28 mouse cellular contexts compared by ENCODE assay signal in genomic region chr8:85371736-85372464, GRCm38 (mm10). TPM values are rescaled to one million over a fixed set of nuclear protein-coding genes. Genes with fewer than 3 reads are reported as not detected.
A peak's percentile ranks its signal among the peaks of the same experiment; 100 is the strongest.
DNase-seq lines count a peak whose midpoint lies in the region; TF ChIP-seq lines count a peak whose summit lies in the region.
"Had no signal": no experiment of that assay in that cellular context is flagged by ENCODE, and none has a peak within 500 bp of the region (broad histone marks: within the 10 kb centered on the region; RNA-seq: fewer than 3 reads in every experiment).

No protein-coding gene starts in this region.

- H3K27me3 ChIP-seq in cerebellum, adult 2 months (ENCODE audit: control insufficient read depth, insufficient read depth, low read length): no peaks in the 10 kb centered on the region
- H3K27me3 ChIP-seq: embryonic facial prominence, embryonic 13.5 days; forebrain, embryonic 15.5 days; heart, embryonic 12.5 days; hindbrain, embryonic 13.5 days; limb, embryonic 12.5 days; neural tube, embryonic 15.5 days had no signal

- H3K4me1 ChIP-seq in cerebellum, adult 2 months (ENCODE audit: control insufficient read depth, insufficient read depth, low read length): no peaks in the 10 kb centered on the region
- H3K4me1 ChIP-seq: forebrain, embryonic 10.5 days; forebrain, embryonic 15.5 days; hindbrain, embryonic 13.5 days; neural tube, embryonic 15.5 days had no signal

- no peak for TF ChIP-seq POLR2A in cerebellum, adult 2 months (IDR thresholded peaks at IDR 0.05; ENCODE audit: borderline replicate concordance, insufficient read depth, low read length)

- intact Hi-C loops in left cerebral cortex, postnatal 4 days (cut with DNase I): no loop called here

- 76% methylated on average over 5 of the region's 5 CpGs for WGBS in cerebellum, adult 2 months

- no peak for TF ChIP-seq CTCF in cerebellum, adult 2 months (IDR thresholded peaks at IDR 0.05; ENCODE audit: borderline replicate concordance, insufficient read depth, low read depth, low read length)

- H3K4me3 ChIP-seq in cerebellum, adult 2 months (replicated peaks; ENCODE audit: insufficient read depth, low read depth, low read length): no peak overlapping the region
- H3K4me3 ChIP-seq: embryonic facial prominence, embryonic 13.5 days; forebrain, embryonic 10.5 days; forebrain, embryonic 15.5 days; heart, embryonic 12.5 days; hindbrain, embryonic 13.5 days; limb, embryonic 12.5 days; neural tube, embryonic 15.5 days had no signal

- DNase-seq in heart, adult 11 months: peak; percentile 43
- DNase-seq in heart, adult 8-10 months (ENCODE audit: low spot score): no peak
- DNase-seq in left cerebral cortex, adult 11 months (ENCODE audit: low spot score): peak; percentile 11
- DNase-seq in left cerebral cortex, postnatal 4 days: no peak
- peak; percentile 53 for DNase-seq in right cerebral cortex, adult 18-20 months
- DNase-seq in right cerebral cortex, postnatal 25 days: no peak
- DNase-seq in cerebellum, adult 2 months: no peak
- DNase-seq: adrenal gland, adult 8-10 months; cerebellum, adult 11 months; cerebellum, adult 9-11 months; heart, postnatal 4 days; kidney, adult 8-10 months; lung, adult 2 months; lung, postnatal 10 days; midbrain, embryonic 14.5 days; retina, postnatal 1 day; spleen, adult 18-20 months; thymus, adult 18-20 months; thymus, postnatal 25 days had no signal

- no peak overlapping the region for H3K27ac ChIP-seq in cerebellum, adult 2 months (ENCODE audit: insufficient read depth, low read length)
- H3K27ac ChIP-seq: embryonic facial prominence, embryonic 13.5 days; forebrain, embryonic 10.5 days; forebrain, embryonic 15.5 days; hindbrain, embryonic 13.5 days; kidney, postnatal 0 days; limb, embryonic 12.5 days; macrophage; neural tube, embryonic 15.5 days had no signal

RNA-seq across cellular contexts. Expression of gene Mylk3, which starts 14.2 kb away (rescaled TPM):
- 100 to 1,000 TPM; 470 to 539 (median 495) TPM for total RNA-seq in heart, adult 8-10 months (2022)
- total RNA-seq in left cerebral cortex, postnatal 4 days (2021): under 1 TPM; 0.12 to 0.20 TPM
- 0.03 and 0.08 TPM in 2 replicates for polyA plus RNA-seq in cerebellum, adult 2 months (2012; rRNA removed)

Comparison
In these comparisons a context has a peak if more than half of its experiments do, and no peak if none do; other contexts are left out.
1. DNase-seq: peak in heart, adult 11 months (single experiment), left cerebral cortex, adult 11 months (single experiment) and right cerebral cortex, adult 18-20 months (single experiment); none in heart, adult 8-10 months (single experiment), left cerebral cortex, postnatal 4 days (single experiment), right cerebral cortex, postnatal 25 days (single experiment) and cerebellum, adult 2 months (0 of 2).
2. RNA of gene Mylk3, which starts 14.2 kb away (total RNA-seq): 470 to 539 TPM in heart, adult 8-10 months; 0.12 to 0.20 TPM in left cerebral cortex, postnatal 4 days; every median in the first group is over 100 times any median in the second.